Mouse (Mus musculus) embryonic fibroblast, embryonic 13.5 days (primary cell): ENCODE results near the gene Araf. TPM values are rescaled to one million over a fixed set of nuclear protein-coding genes. Genes with fewer than 3 reads are reported as not detected.

Experiments used
- H3K27ac ChIP-seq: 2 replicates; pipeline ENCODE4 v1.5.1; 2012; ENCODE audit warnings: low read length, control low read depth, inconsistent platforms; ENCODE audit not compliant: insufficient read depth
- H3K4me1 ChIP-seq: 2 replicates; pipeline ENCODE4 v1.6.1; 2011; ENCODE audit warnings: low read length; ENCODE audit not compliant: control insufficient read depth, insufficient read depth
- H3K4me3 ChIP-seq: 2 replicates; pipeline ENCODE4 v1.5.1; 2011; ENCODE audit warnings: mild to moderate bottlenecking, control low read depth, low read length; ENCODE audit not compliant: insufficient read depth
- CTCF ChIP-seq: IDR thresholded peaks from 2 replicates; pipeline ENCODE4 v1.5.1; 2011; ENCODE audit warnings: mild to moderate bottlenecking, control low read depth, low read length, moderate library complexity, borderline replicate concordance; ENCODE audit not compliant: insufficient read depth
- POLR2A ChIP-seq: IDR thresholded peaks from 2 replicates; pipeline ENCODE4 v1.6.1; 2011; ENCODE audit warnings: low read depth, mild to moderate bottlenecking, control low read depth, low read length, moderate library complexity
- polyA plus RNA-seq: library from polyadenylated mRNA; stranded (reverse); fragments of >200 nt; gene quantifications from 2 replicates; pipeline ENCODE4 v1.2.4, GENCODE M21; 2011; ENCODE audit warnings: low read depth; ENCODE audit not compliant: missing spikeins, insufficient read length

The Araf gene
- 76.4 and 90.9 TPM in 2 replicates for polyA plus RNA-seq

DNA sequence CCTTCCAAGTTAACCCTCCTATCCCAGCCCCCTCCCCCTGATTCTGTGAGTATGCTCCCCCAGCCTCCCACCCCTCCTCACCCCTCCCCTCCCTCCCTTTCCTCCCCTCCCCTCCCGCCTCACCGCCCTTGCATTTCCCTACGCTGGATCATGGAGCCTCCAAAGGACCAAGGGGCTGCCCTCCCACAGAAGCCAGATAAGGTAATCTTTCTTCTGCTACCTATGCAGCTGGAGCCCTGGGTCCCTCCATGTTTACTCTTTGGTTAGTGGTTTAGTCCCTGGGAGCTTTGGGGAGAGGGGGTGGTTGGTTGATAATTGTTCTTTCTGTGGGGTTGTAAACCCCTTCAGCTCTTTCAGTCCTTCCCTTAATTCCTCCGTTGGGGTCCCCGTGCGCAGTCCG is at the start of gene Araf:
TSS of gene Araf (plus strand) at position 134 of the 400 bp plus-strand sequence.
- Histone ChIP-seq H3K4me1 (no peaks in the 10 kb centered on the region), H3K27ac (peak within 1 kb of the TSS; percentile 87), H3K4me3 (peak within 1 kb of the TSS; percentile 38)
- TF ChIP-seq POLR2A (no peak), CTCF (no peak)

DNA sequence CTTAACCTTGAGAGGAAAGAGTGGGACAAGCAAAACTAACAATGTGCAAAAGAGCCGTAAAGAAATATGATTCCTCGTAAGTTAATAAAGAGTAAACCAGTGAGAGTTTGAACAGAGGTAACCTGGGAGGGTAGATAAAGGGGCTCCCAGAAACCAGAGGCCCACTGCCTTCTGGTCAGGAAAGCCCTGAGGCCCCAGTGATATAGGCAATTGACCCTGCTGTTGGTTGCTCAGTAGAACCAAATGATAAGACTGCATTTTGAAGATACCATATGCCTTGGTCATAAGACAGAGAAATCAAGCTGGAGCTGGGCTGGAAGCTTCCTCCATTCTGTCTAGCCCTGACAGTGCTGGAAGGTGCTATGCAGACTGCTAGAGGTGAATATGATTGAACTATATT is 48.8 kb upstream of the Araf start:
- Histone ChIP-seq H3K27ac (no peak overlapping the region), H3K4me1 (no peaks in the 10 kb centered on the region), H3K4me3 (no peak overlapping the region)
- no peak for TF ChIP-seq CTCF
- no peak for TF ChIP-seq POLR2A

DNA sequence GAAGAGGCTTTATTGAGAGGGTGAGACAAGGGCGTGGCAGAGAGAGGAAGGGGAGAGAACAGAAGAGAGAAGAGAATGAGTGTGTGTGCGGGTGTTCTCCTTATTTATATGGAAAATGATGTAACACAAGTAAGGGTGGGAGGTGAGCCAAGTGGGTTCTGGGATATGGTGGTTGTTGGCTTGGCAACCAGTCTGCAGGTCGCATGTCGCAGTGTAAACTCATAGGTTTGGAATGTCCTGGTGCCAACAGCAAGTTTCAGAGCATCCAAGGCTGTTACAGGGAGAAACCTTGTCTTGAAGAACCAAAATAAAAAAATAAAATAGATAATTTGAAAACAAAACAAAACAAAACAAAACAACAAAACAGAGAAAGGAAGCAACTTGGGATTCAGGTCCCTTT is 36.4 kb upstream of the Araf start:
- H3K4me3 ChIP-seq, result no peak overlapping the region
- H3K4me1 ChIP-seq, result no peaks in the 10 kb centered on the region
- TF ChIP-seq POLR2A, result no peak
- no peak for TF ChIP-seq CTCF
- H3K27ac ChIP-seq, result no peak overlapping the region

DNA sequence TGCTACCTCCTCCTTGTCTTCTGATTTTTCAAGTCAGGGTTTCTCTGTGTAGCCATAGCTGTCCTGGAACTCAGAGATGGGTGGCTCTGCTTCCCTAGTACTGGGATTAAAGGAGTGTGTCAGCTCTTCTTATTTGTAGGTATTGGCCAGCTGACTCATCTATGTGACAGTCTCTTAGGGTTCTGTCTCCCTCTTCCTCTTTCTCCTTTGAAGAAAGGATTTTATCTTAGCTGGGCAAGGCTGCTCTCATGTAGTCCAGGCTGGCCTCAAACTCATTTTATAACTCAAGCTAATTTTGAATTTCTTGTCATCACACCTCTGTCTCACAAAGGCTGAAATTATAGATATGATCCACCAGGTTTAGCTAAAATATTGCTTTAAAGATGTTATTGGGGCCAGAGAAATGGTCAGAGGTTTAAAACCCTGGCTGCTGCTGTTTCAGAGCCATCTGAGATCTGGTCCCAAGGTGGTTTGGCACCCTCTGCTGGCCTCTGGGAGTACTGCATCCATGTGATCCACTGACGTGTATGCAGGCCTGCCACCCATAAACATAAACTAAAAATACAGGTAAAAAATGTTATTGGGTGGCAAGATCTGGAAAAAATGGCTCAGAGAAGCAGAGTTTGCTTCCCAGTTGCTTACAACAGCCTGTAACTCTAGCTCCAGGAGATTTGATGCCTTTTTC is 26.8 kb upstream of the Araf start:
- TF ChIP-seq POLR2A (no peak), CTCF (peak; percentile 66; the same call in 1 of the 2 replicates)
- no peaks in the 10 kb centered on the region for H3K4me1 ChIP-seq
- H3K4me3 ChIP-seq, result no peak overlapping the region
- H3K27ac ChIP-seq, result no peak overlapping the region

DNA sequence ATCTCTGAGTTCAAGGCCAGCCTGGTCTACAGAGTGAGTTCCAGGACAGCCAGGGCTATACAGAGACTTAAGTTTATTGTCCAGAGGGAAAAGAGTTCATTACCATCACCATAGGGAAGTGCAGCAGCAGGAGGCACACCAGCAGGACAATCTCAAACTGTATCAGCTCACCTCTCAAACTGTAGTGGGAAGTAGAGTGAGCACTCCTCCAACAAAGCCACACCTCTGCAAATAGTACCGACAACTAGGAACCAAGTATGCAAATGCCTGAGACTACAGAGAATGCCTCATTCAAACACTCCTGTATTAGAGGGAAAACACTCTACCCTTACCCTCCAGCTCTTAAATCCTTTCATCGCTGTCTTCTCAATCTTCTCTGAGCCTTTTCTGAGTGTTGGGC is 25.9 kb upstream of the Araf start:
- H3K4me1 ChIP-seq, result no peaks in the 10 kb centered on the region
- H3K4me3 ChIP-seq, result no peak overlapping the region
- no peak for TF ChIP-seq CTCF
- TF ChIP-seq POLR2A, result no peak
- H3K27ac ChIP-seq, result no peak overlapping the region

DNA sequence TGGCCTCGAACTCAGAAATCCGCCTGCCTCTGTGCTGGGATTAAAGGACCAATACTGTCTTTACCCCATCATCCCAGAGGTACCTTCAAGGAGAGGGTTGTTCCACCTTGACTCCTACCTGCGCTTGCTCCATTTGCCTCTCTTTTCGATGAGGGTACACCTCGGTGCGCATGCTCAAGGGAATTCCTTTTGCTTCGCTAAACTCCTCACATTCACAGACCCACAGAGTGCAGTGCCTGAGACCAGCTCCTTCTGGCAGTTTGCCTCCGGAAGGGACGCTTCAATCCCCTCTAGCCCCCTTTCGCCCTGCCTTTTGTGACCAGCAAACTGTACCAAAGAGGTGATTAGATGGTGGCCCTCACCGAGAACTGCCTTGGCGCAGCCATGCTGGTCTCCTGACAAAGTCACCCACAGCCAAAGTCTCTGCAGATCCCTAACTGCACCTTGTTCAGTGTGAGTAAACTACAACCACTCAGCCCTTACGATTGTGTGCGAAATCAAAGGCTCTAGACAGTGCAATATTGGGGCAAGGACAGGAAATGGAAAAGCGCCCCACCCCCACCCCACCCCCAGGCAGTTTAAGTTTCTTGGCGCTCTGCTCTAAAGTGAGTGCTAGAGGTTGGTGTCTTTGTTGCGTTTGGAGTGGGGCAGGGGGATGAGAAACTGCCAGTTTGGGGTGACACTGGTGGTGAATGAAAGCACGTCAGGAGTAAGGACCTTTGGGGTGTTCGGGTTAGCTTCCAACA is 22.2 kb upstream of the Araf start:
- TF ChIP-seq CTCF, result no peak
- TF ChIP-seq POLR2A, result no peak

DNA sequence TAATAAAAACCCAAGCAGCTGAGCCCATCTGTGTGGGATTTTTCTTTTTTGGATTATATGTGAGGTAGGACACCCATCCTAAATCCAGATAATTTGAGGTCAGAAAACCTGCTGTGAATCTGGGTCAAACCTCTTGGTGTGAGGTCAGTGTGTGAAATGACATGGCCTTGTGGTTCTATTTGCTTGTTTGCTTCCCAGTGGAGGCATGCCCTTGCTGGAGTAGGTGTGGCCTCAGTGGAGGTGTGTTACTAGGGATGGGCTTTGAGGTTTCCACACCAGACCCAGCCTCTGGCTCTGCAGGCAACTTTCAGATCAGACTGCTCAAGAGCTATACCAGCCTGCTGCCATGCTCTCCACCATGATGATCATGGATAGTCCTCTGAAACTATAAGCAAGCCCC is 20.0 kb upstream of the Araf start:
- no peak overlapping the region for H3K4me3 ChIP-seq
- no peak overlapping the region for H3K27ac ChIP-seq
- no peaks in the 10 kb centered on the region for H3K4me1 ChIP-seq
- TF ChIP-seq POLR2A (no peak), CTCF (no peak)

More for the DNA sequence above, 22.2 kb upstream of the Araf start:
- Histone ChIP-seq H3K4me3 (no peak overlapping the region), H3K27ac (no peak overlapping the region), H3K4me1 (no peaks in the 10 kb centered on the region)

DNA sequence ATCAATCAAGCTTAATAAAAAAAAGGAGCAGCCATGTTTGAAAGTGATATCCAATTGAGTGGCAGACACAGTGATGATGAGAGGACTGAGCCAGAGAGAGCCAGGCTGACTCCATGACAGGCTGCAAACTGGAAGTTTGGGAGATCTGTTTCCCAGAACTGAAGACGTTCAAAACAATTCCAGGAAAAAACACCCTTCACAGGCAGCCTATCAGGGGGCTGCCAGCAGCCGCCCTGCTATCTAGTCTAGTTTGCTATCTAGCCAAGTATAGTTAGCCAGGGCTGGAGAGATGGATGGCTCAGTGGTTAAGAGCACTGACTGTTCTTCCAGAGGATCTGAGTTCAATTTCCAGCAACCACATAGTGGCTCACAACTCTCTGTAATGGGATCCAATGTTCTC is 10.3 kb upstream of the Araf start:
- H3K4me3 ChIP-seq, result no peak overlapping the region
- TF ChIP-seq CTCF (no peak), POLR2A (no peak)
- no peak overlapping the region for H3K27ac ChIP-seq
- H3K4me1 ChIP-seq, result no peaks in the 10 kb centered on the region

DNA sequence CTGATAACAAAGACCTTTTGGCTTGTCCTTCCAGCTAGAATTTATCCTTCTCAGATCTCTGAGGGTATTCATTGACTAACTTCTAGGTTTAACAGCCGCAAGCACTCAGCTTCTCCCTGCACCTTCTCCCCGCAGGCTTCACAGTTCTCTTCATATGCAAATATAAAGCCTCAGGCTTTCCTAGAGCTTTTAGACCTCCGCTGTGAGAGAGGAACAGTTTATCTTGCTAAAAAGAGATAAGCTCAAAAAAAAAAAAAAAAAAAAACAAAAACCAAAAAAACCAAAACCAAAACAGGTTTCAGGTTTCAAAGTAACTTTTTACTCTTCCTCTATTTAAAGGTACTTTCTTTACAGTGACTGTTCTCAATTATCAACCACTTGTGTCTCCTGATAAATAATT is 5.2 kb upstream of the Araf start:
- Histone ChIP-seq H3K27ac (no peak overlapping the region), H3K4me1 (no peaks in the 10 kb centered on the region), H3K4me3 (no peak overlapping the region)
- TF ChIP-seq CTCF (no peak), POLR2A (no peak)

DNA sequence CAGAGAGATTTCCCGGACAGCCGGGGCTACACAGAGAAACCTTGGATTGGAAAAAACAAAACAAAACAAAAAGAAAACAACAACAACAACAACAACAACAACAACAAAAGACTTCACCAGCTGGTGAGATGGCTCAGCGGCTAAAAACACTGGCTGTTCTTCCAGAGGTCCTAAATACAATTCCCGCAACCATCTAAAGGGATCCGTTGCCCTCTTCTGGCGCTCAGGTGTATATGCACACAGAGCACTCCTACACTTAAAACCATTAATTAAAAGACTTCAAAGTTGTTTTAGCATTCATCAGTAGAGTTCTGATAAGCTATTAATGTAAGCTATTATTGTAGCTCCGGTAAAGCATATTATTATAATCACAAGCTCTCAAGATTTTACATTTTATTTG is 4.4 kb upstream of the Araf start:
- Histone ChIP-seq H3K4me3 (no peak overlapping the region), H3K4me1 (no peaks in the 10 kb centered on the region), H3K27ac (no peak overlapping the region)
- TF ChIP-seq CTCF (no peak), POLR2A (no peak)
